Mouse (Mus musculus) cerebellum, postnatal 36 days (tissue): ENCODE measurements at regions not wholly inside any gene's neighbourhood (a gene's known extent, or its start where the extent isn't known, plus 50 kb on each side); places are given as distances from the start of the nearest gene placed in this dataset.
A peak's percentile ranks its signal among the peaks of the same experiment; 100 is the strongest.

Source experiments
- DNase-seq, 2 experiments: peaks; one replicate each; pipeline ENCODE4 v3.0.0; 2021 to 2022; ENCODE audit warnings: mixed read lengths in 2 of 2

DNA sequence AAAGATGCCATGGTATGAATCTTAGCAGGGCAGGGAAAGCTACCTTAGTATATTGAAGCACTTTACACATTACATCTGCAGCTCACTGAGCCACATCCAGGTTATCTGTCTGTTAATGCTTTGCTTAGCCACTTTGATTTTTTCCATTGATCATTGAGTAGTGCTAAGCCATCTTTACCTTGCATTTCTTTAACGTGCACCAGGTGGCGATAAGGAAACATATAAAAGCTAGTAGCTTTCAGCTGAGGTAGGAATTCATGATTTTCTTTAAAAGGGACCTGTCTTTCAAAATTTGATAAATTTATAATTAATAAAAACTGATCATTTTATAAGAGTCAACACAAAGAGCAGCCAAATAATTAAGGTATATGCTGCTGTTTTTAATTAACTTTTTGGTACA, 426.3 kb upstream of the Tpk1 start:
- DNase-seq, result peak in 1 of 2 experiments; percentile 16

DNA sequence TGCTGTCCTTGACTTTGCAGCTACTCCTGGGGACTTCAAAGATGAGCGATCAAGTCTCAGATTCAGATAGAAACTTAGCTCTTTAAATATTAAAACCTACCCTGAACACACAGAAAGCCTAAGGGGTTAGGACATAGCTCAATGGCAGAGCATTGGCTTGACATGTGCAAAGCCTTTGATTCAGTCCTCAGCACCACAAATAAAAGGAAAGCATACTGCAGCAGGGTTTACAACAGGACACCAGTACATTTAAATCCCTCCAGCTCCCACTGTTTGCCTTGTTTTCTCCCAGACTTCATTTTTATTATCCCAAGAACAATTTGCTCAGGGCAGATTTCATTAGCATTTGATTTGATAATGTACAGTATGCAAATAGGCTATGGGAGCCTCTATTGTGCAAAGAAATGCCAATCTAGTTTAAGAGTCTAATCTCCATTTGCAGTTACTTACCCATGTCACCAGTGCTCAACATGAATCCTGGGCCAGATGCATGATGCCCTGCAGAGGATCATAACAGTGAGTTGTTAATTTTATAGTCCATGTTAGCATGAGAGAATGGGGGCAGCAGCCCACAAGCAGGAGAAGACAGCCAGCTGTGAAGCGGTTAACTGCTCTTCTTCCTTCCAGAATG, 416.0 kb upstream of the Tpk1 start:
- no peak for DNase-seq

DNA sequence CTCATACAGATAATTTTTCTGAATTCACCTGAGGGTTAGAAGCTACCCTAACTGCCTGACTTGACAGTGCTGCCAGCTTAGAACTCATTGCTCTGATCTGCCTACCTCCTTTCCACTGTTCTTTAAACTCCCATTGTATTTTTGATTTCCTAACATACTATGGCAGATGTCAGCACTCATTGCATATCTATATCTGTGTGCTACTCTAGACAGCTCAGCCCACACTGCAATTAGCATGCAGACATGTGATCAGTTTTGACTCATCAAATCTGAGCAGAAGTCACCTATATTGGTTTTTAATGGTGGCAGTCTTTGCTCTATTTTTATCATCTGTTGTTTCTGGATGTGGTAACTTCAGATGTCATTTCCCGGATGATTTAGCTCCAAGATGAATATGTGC, 407.0 kb upstream of the Tpk1 start:
- DNase-seq, result no peak

DNA sequence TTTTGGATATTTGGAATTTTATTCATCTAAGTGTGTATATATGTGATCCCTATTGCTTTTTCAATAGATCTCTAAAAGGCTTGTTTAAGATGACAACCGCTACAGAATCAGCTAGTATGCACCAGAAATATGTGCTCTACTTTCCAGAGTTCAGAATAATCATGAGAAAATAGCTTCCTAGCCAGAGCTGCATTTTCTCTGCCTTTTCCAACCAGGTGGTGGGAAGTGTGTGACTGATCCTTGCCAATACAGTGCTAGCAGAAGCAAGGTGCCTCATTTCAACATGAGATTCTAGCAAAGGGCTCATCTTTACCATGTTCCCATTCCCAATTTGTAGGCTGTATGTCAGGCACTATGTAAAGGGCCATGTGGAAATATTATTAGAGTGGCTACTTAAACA, 401.8 kb upstream of the Tpk1 start:
- DNase-seq, result no peak
